Mouse (Mus musculus) limb, embryonic 10.5 days (tissue): Measurements from ENCODE around the gene Olfr149. TPM values are rescaled to one million over a fixed set of nuclear protein-coding genes. Genes with fewer than 3 reads are reported as not detected.

Source experiments
- polyA plus RNA-seq: library from polyadenylated mRNA; unstranded; fragments of >200 nt; fragmentation: Nextera tagmentation; extraction: Ambion mirVana; gene quantifications from 2 replicates; pipeline ENCODE4 v1.2.1, GENCODE M21; 2016

Olfr149 gene
- polyA plus RNA-seq, 1 experiment from 2014 or later, result not detected

Other genes starting within 250 kb of the Olfr149 start
- not detected in 2 replicates for gene Olfr955, start 235.2 kb downstream of the Olfr149 start, polyA plus RNA-seq
- gene Olfr44, start 213.1 kb downstream of the Olfr149 start, polyA plus RNA-seq, result not detected in 2 replicates
- not detected in 2 replicates for gene Olfr957, start 191.3 kb downstream of the Olfr149 start, polyA plus RNA-seq
- gene Olfr958, start 153.1 kb downstream of the Olfr149 start, polyA plus RNA-seq, result not detected in 2 replicates
- not detected in 2 replicates for gene Olfr959, start 131.5 kb downstream of the Olfr149 start, polyA plus RNA-seq
- 2.8 and 6.9 TPM in 2 replicates for gene AW551984, start 102.7 kb downstream of the Olfr149 start, polyA plus RNA-seq
- not detected in 2 replicates for gene Olfr148, start 96.5 kb downstream of the Olfr149 start, polyA plus RNA-seq
- not detected in 2 replicates for gene Olfr960, start 85.7 kb downstream of the Olfr149 start, polyA plus RNA-seq
- not detected in 2 replicates for gene Olfr961, start 62.0 kb downstream of the Olfr149 start, polyA plus RNA-seq
- gene Olfr963, start 39.9 kb downstream of the Olfr149 start, polyA plus RNA-seq, result not detected in 2 replicates
- gene Olfr965, start 4.2 kb upstream of the Olfr149 start, polyA plus RNA-seq, result not detected in 2 replicates
- not detected in 2 replicates for gene Olfr150, start 23.9 kb upstream of the Olfr149 start, polyA plus RNA-seq
- not detected in 2 replicates for gene Olfr967, start 39.1 kb upstream of the Olfr149 start, polyA plus RNA-seq
- not detected in 2 replicates for gene Olfr968, start 76.1 kb upstream of the Olfr149 start, polyA plus RNA-seq
- not detected in 2 replicates for gene Olfr969, start 83.8 kb upstream of the Olfr149 start, polyA plus RNA-seq
- gene Olfr970, start 101.7 kb upstream of the Olfr149 start, polyA plus RNA-seq, result not detected in 2 replicates
- gene Olfr971, start 129.8 kb upstream of the Olfr149 start, polyA plus RNA-seq, result not detected in 2 replicates
- not detected in 2 replicates for gene Olfr972, start 159.3 kb upstream of the Olfr149 start, polyA plus RNA-seq
- not detected in 2 replicates for gene Olfr229, start 200.2 kb upstream of the Olfr149 start, polyA plus RNA-seq
- gene Olfr974, start 230.4 kb upstream of the Olfr149 start, polyA plus RNA-seq, result not detected in 2 replicates
- not detected in 2 replicates for gene Olfr975, start 244.9 kb upstream of the Olfr149 start, polyA plus RNA-seq